Mouse (Mus musculus) gastrocnemius, adult 18-20 months (tissue): ENCODE measurements around the gene Pgk1. TPM values are rescaled to one million over a fixed set of nuclear protein-coding genes. Genes with fewer than 3 reads are reported as not detected.
A peak's percentile ranks its signal among the peaks of the same experiment; 100 is the strongest.

Experiments used
- DNase-seq: peaks from one replicate; pipeline ENCODE4 v3.0.0; 2021; ENCODE audit warnings: low spot score
- long read RNA-seq, 2 experiments: library from polyadenylated mRNA; stranded (forward); transcript quantifications; one replicate each; pipeline ENCODE4 v2.0.0; 2021
- total RNA-seq, 2 experiments: library from RNA; stranded (reverse); gene quantifications; 2 replicates each; pipeline ENCODE4 v1.2.3; 2021

Gene Pgk1
- 100 to 1,000 TPM; 795 to 881 TPM for total RNA-seq
- long read RNA-seq, experiment 1, transcript Pgk1-201 (11 exons, 1,825 nt) = major isoform, 683 of 855 reads
- long read RNA-seq, experiment 1, partial matches to known transcripts = 159 of 855 reads
- long read RNA-seq, experiment 1, other reads (novel, unspliced or antisense) = 13 of 855 reads
- long read RNA-seq, experiment 2, transcript Pgk1-201 (11 exons, 1,825 nt) = major isoform, 349 of 437 reads
- long read RNA-seq, experiment 2, partial matches to known transcripts = 79 of 437 reads
- long read RNA-seq, experiment 2, other reads (novel, unspliced or antisense) = 9 of 437 reads

DNA sequence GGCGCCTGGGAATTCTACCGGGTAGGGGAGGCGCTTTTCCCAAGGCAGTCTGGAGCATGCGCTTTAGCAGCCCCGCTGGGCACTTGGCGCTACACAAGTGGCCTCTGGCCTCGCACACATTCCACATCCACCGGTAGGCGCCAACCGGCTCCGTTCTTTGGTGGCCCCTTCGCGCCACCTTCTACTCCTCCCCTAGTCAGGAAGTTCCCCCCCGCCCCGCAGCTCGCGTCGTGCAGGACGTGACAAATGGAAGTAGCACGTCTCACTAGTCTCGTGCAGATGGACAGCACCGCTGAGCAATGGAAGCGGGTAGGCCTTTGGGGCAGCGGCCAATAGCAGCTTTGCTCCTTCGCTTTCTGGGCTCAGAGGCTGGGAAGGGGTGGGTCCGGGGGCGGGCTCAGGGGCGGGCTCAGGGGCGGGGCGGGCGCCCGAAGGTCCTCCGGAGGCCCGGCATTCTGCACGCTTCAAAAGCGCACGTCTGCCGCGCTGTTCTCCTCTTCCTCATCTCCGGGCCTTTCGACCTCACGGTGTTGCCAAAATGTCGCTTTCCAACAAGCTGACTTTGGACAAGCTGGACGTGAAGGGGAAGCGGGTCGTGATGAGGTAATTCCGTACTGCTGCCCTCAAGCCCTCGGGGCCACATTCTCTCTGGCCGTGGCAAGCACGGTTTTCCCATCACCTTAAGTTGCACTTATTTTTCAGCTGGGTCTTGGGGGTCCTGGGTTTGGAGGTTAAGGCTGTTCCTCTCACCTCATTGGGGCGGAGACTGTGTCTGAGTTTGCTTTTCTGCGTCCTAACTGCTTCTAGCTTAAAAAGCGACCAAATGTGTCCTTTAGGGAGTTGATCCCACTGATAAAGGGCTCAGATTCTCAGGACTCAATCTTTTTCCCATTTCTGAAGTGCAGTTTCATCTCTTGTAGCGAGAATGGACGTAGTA, at the start of gene Pgk1:
TSS of gene Pgk1 (plus strand) at position 388 of the 937 bp plus-strand sequence.
- DNase-seq = peak; percentile 93

DNA sequence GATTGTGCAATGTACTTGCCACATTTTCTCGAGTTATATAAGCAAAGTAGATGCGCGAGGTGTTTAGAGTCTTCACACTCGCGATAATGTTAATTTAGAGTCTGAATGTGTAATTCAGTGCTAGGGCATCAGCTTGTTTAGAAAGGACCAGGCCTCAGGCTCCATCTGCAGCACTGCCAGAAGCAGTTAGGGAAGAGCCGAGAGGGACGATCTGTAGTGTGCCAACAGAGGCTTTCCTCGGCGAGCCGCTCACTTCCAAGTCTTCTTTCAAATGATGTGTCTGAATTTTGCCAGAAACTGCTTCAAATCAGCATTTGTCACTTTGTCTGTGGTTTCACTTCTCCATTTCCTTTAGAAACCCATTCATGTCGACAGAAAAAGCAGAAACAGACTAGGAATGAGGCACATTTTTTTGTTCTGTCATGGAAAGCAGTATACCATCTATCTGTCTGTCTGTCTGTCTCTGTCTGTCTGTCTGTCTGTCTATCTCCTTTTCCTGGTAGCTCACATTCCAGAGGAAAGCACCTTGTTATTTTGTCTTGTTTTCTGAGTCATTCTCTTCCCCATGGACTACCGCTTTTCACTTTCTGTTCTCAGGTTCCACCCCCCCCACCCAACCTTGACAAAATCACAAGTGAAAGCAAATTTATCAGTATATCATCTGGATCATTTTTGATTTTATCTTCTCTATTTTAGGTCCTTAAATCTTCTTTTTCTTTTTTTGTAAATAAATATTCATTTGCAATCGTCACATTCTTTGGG, 47.4 kb upstream of the Pgk1 start:
- DNase-seq = no peak

GRCm38 (mm10) chrX:106142936-106143335, 44.0 kb upstream of the Pgk1 start, which contains the start of gene Tlr13:
Gene Tlr13 (plus strand): TSS chrX:106143204.
- no peak for DNase-seq

GRCm38 (mm10) chrX:106148185-106148584, 38.7 kb upstream of the Pgk1 start:
- no peak for DNase-seq

- no peak for DNase-seq
Measured at GRCm38 (mm10) chrX:106149460-106149859, 37.4 kb upstream of the Pgk1 start.

GRCm38 (mm10) chrX:106154180-106154586, 32.7 kb upstream of the Pgk1 start:
- no peak for DNase-seq

- DNase-seq = no peak
Measured at GRCm38 (mm10) chrX:106155892-106156291, 31.0 kb upstream of the Pgk1 start.

DNA sequence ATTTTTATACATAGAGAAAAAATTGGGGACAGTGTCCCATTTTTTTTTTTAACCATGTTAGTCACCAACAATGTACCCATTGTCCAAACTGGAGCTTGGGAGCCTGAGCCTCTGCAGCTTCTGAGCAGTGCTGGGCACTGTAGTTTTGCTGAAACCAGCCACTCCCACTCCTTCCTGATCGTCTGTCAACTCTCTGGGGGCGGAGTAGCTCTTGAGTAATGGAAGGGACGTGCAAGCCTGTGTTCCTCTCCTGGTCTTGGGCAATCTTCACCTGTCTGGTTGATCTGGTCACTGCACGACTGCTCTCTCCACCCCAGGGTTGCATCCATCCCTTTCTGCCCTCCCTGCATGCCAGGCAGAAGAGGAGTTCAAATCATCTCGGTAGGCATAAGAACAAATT, 22.9 kb upstream of the Pgk1 start:
- DNase-seq = no peak

DNA sequence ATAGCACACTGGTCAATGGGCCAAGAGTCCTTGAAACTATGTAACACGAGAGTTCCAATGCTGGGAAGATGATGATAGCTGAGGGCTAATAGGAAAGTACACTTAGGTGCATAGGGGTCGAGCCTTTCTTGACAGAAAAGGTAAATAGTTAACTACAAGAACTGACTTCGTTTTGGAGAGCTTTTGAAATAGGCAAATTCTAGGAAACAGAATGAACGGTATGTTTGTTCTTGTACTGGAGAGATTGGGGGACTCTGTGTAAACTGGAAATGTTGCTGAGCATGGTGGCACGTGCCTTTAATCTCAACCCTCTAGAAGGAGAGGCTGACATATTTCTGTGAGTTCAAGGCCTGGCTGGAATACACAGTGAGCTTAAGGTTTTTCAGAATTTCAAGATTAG, 22.3 kb upstream of the Pgk1 start:
- DNase-seq = no peak

DNA sequence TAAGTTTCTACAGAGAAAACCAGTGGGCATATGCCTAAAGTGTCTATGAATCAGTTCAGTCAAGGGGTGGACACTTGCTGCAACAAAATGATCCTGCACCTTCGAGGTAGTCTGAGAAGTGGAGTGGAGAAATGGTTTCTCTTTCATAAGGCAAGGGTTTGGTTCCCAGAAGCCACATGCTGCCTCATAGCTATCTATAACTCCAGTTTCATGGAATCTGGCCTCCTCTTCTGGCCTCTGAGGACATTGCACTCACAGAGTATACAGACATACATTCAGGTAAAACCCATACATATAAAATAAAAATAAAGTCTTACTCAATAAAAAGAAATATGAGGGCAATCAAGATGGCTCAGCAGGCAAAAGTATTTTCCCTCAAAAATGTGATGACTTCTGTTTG, 21.8 kb upstream of the Pgk1 start:
- DNase-seq = no peak

GRCm38 (mm10) chrX:106171106-106171852, 15.6 kb upstream of the Pgk1 start:
- peak; percentile 62 for DNase-seq

DNA sequence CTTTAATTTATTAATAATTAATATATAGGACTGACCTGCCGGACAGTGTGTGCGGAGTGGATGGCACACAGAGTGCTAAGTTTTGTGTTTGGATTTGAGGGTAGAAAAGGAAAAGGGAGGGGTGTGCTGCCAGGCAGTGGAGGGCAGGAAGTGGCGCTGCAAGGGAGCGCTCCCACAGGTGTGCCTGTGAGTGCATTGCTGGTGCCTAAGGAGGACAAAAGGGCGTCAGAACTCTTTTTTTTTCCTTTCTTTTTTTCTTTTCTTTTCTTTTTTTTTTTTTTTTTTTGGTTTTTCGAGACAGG, 15.1 kb upstream of the Pgk1 start:
- no peak for DNase-seq

GRCm38 (mm10) chrX:106176331-106176730, 10.6 kb upstream of the Pgk1 start:
- no peak for DNase-seq

GRCm38 (mm10) chrX:106184279-106184678, 2.6 kb upstream of the Pgk1 start:
- DNase-seq = no peak

GRCm38 (mm10) chrX:106185706-106186105, 1.2 kb upstream of the Pgk1 start:
- DNase-seq = no peak

DNA sequence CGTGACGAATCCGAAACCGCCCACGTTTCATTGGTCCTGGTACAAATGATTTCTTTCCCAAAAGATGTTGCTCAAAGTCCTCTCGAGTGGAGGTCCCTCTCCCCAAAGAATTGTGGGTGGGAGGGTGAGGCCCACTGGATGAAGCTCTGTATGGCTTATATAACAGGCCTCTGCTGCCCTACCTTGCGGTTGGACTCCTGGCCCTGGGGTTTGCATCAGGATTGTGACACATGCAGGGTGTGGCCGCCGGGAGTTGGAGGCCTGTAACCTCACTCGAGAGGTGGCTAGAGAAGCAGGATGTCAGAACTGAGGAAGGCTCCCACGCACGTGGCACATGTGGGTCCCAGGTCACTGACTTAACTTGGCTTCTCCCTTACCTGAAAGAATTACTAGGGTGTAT, 837 bp downstream of the Pgk1 start:
- peak; percentile 26 for DNase-seq

DNA sequence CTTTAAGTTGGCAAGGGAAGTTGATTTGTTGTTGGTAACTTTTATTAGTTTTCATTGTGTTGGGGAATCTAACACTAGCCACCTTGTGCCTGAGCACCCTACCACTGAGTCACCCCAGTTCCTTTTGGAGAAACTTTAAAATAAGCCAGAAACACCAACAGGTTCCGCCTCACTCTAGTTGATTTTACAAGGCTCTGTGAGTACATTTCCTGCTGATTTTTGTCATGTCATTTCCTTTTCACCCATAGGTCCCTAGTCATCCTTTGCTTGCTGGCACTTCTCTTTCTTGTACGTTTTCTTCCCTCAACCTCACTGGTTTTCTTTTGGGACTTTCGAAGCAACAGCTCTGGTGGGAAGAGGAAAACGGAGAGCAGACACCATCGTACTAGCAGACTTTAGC, 2.5 kb downstream of the Pgk1 start:
- no peak for DNase-seq

- no peak for DNase-seq
Measured at GRCm38 (mm10) chrX:106190091-106190490, 3.2 kb downstream of the Pgk1 start.

- DNase-seq = peak; percentile 47
Measured at GRCm38 (mm10) chrX:106194361-106194760, 7.5 kb downstream of the Pgk1 start.

- no peak for DNase-seq
Measured at GRCm38 (mm10) chrX:106197308-106197707, 10.4 kb downstream of the Pgk1 start.

DNA sequence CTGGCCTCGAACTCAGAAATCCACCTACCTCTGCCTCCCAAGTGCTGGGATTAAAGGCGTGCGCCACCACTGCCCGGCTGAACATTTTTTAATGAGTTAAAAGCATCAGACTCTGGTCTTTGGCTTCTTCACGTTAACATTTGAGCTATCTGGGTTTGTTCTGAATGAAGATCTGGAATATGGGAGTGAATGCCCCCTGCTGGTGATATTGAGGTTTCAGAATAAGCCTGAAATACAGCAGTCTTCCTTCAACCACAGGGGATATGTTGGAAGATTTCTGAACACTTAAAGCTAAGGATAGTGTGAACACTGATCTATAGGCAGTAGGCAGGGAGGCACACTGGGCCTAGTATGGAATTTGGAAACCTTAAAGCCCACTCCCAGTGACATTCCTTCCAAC, 12.0 kb downstream of the Pgk1 start:
- DNase-seq = no peak
